Mouse (Mus musculus) heart, postnatal 14 days (tissue): ENCODE measurements at regions not wholly inside any gene's neighbourhood (a gene's known extent, or its start where the extent isn't known, plus 50 kb on each side); places are given as distances from the start of the nearest gene placed in this dataset.
"Not testable (repeated sequence)": the region's sequence is repeated elsewhere in the genome, so short reads cannot be mapped to it uniquely, and the experiment has no call there.

Source experiments
- DNase-seq, 2 experiments: peaks; one replicate each; pipeline ENCODE4 v3.0.0; 2021 to 2022
- intact Hi-C: fragments of 180-260 bp; cut with DNase I; formaldehyde crosslinking; loops from one replicate; pipeline ENCODE4 v1.15.1; 2025

- intact Hi-C loops: no loop called here
- DNase-seq: peak in 1 of 2 experiments; percentile 2
Measured at GRCm38 (mm10) chrX:99732526-99732925, 88.3 kb upstream of the Tmem28 start.

- intact Hi-C loops: loop anchor here (10.0 kb wide), 2 partner anchors 250 to 760 kb away; partner anchors contain the start of gene Eda
- peak; percentile 6 to 15 for DNase-seq
Measured at GRCm38 (mm10) chrX:99725101-99725500, 95.7 kb upstream of the Tmem28 start.

- peak; percentile 3 to 26 for DNase-seq
- intact Hi-C loops: no loop called here
Measured at GRCm38 (mm10) chrX:99695366-99695765, 125.5 kb upstream of the Tmem28 start.

GRCm38 (mm10) chrX:99690971-99691370, 129.8 kb upstream of the Tmem28 start:
- DNase-seq: no peak

GRCm38 (mm10) chrX:99689761-99690160, 131.1 kb upstream of the Tmem28 start:
- intact Hi-C loops: no loop called here
- DNase-seq: no peak

More at GRCm38 (mm10) chrX:99690971-99691370, 129.8 kb upstream of the Tmem28 start:
- intact Hi-C loops: no loop called here

- intact Hi-C loops, DNase-seq: not testable (repeated sequence)
Measured at GRCm38 (mm10) chrX:99682491-99682890, 138.3 kb upstream of the Tmem28 start.

GRCm38 (mm10) chrX:99667596-99667995, 153.2 kb upstream of the Tmem28 start:
- no peak for DNase-seq
- intact Hi-C loops: no loop called here

- intact Hi-C loops: no loop called here
- no peak for DNase-seq
Measured at GRCm38 (mm10) chrX:99662566-99662965, 158.3 kb upstream of the Tmem28 start.

GRCm38 (mm10) chrX:99659496-99660140, 161.2 kb upstream of the Tmem28 start:
- intact Hi-C loops: loop anchor here (5.0 to 10.0 kb wide), 3 partner anchors 77 to 235 kb away; no protein-coding TSS in a partner anchor
- no peak for DNase-seq

GRCm38 (mm10) chrX:99657790-99658451, 162.9 kb upstream of the Tmem28 start:
- DNase-seq: peak; percentile 69 to 81
- intact Hi-C loops: loop anchor here (1.0 to 10.0 kb wide), 5 partner anchors 76 to 528 kb away; no protein-coding TSS in a partner anchor

GRCm38 (mm10) chrX:99656988-99657387, 163.8 kb upstream of the Tmem28 start:
- no peak for DNase-seq
- intact Hi-C loops: loop anchor here (5.0 to 10.0 kb wide), 3 partner anchors 75 to 232 kb away; no protein-coding TSS in a partner anchor

GRCm38 (mm10) chrX:99632211-99632775, 161.2 kb upstream of the Pja1 start:
- intact Hi-C loops: no loop called here
- no peak for DNase-seq

- DNase-seq: peak in 1 of 2 experiments; percentile 4
- intact Hi-C loops: no loop called here
Measured at GRCm38 (mm10) chrX:99624515-99625179, 153.6 kb upstream of the Pja1 start.

- intact Hi-C loops: no loop called here
- DNase-seq: no peak
Measured at GRCm38 (mm10) chrX:99612130-99612759, 141.2 kb upstream of the Pja1 start.

- no peak for DNase-seq
- intact Hi-C loops: no loop called here
Measured at GRCm38 (mm10) chrX:99610096-99610495, 139.0 kb upstream of the Pja1 start.

GRCm38 (mm10) chrX:99609591-99609990, 138.5 kb upstream of the Pja1 start:
- no peak for DNase-seq
- intact Hi-C loops: no loop called here

- no peak for DNase-seq
- intact Hi-C loops: no loop called here
Measured at GRCm38 (mm10) chrX:99608284-99608692, 137.2 kb upstream of the Pja1 start.

GRCm38 (mm10) chrX:99605084-99605824, 134.2 kb upstream of the Pja1 start:
- intact Hi-C loops: no loop called here
- DNase-seq: no peak

GRCm38 (mm10) chrX:99603714-99604113, 132.6 kb upstream of the Pja1 start:
- DNase-seq: no peak
- intact Hi-C loops: no loop called here
